Mouse (Mus musculus) layer of hippocampus, adult 2 months (tissue): ENCODE data around the gene Trp53tg5. TPM values are rescaled to one million over a fixed set of nuclear protein-coding genes. Genes with fewer than 3 reads are reported as not detected.

Source experiments
- DNase-seq, 2 experiments: peaks; one replicate each; pipeline ENCODE4 v3.0.0; 2022; ENCODE audit warnings: low spot score in 2 of 2
- H3K27ac ChIP-seq: fragments of 200-600 bp; 2 replicates; pipeline ENCODE4 v1.8.1; 2022
- H3K4me3 ChIP-seq: fragments of 200-600 bp; 2 replicates; pipeline ENCODE4 v1.8.1; 2022; ENCODE audit warnings: mild to moderate bottlenecking
- CTCF ChIP-seq: fragments of 200-600 bp; conservative IDR thresholded peaks from 2 replicates; pipeline ENCODE4 v1.8.1; 2022; ENCODE audit warnings: antibody characterized with exemption, mild to moderate bottlenecking, moderate library complexity
- total RNA-seq, 2 experiments: library from RNA; stranded (reverse); gene quantifications; 2 replicates each; pipeline ENCODE4 v1.2.3; 2021

Trp53tg5 gene
- total RNA-seq, 2 experiments from 2014 or later: not detected

DNA sequence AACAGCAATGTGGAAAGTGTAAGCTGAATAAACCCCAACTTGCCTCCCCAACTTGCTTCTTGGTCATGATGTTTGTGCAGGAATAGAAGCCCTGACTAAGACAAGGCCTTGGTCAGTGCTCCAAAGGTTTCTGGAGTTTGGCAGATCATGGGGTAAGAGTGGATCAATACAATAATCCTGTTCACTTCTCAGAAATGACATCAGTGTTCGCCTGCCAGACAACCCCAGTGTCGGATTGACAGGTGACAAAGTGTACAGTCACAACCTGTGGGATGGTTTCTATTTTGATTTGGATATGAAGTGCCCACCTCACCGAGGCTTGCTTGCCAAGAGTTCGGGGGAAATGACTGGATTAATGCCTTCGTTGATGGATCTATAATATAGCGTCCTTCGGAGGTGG is 52.2 kb downstream of the Trp53tg5 start:
- no peak for DNase-seq
- Histone ChIP-seq H3K4me3 (no peak overlapping the region), H3K27ac (no peak overlapping the region)
- TF ChIP-seq CTCF: no peak

Other genes with a start within 250 kb of the Trp53tg5 start
- gene Svs2, start 235.3 kb downstream of the Trp53tg5 start, total RNA-seq: not detected
- gene Svs3b, start 217.1 kb downstream of the Trp53tg5 start, total RNA-seq: not detected
- gene Svs4, start 195.3 kb downstream of the Trp53tg5 start, total RNA-seq: not detected
- gene Svs3a, start 184.5 kb downstream of the Trp53tg5 start, total RNA-seq: not detected
- gene Svs6, start 157.0 kb downstream of the Trp53tg5 start, total RNA-seq: not detected
- gene Svs5, start 141.0 kb downstream of the Trp53tg5 start, total RNA-seq: not detected
- 1 to 10 TPM in 1 of 2 experiments, not detected in 1; 1.8 TPM for gene Slpi, start 84.6 kb downstream of the Trp53tg5 start, total RNA-seq
- gene Rbpjl, start 70.6 kb downstream of the Trp53tg5 start, total RNA-seq: under 1 TPM; 0.07 to 0.46 TPM
- gene Matn4, start 68.6 kb downstream of the Trp53tg5 start, total RNA-seq: 10 to 100 TPM; 10.3 to 11.2 TPM
- gene Sdc4, start 29.8 kb downstream of the Trp53tg5 start, total RNA-seq: 100 to 1,000 TPM; 122 to 137 TPM
- gene Sys1, start 16.8 kb downstream of the Trp53tg5 start, total RNA-seq: 10 to 100 TPM; 40.8 to 41.0 TPM
- gene Gm20458, start 12.8 kb downstream of the Trp53tg5 start, total RNA-seq: 1 to 10 TPM; 6.2 to 6.9 TPM
- 100 to 1,000 TPM; 111 to 112 TPM for gene Dbndd2, start 12.4 kb upstream of the Trp53tg5 start, total RNA-seq
- 10 to 100 TPM; 79.3 to 84.1 TPM for gene Pigt, start 23.8 kb upstream of the Trp53tg5 start, total RNA-seq
- gene Wfdc2, start 88.7 kb upstream of the Trp53tg5 start, total RNA-seq: not detected
- gene Spint3, start 99.7 kb upstream of the Trp53tg5 start, total RNA-seq: not detected
- gene Wfdc6a, start 111.7 kb upstream of the Trp53tg5 start, total RNA-seq: not detected
- gene Eppin, start 119.9 kb upstream of the Trp53tg5 start, total RNA-seq: not detected
- not detected for gene Wfdc6b, start 139.8 kb upstream of the Trp53tg5 start, total RNA-seq
- gene Wfdc8, start 139.9 kb upstream of the Trp53tg5 start, total RNA-seq: not detected
- gene Wfdc16, start 165.1 kb upstream of the Trp53tg5 start, total RNA-seq: not detected
- not detected for gene Wfdc10, start 182.3 kb upstream of the Trp53tg5 start, total RNA-seq
- gene Wfdc9, start 182.9 kb upstream of the Trp53tg5 start, total RNA-seq: not detected
- gene Wfdc11, start 200.4 kb upstream of the Trp53tg5 start, total RNA-seq: not detected
- not detected for gene Wfdc13, start 211.4 kb upstream of the Trp53tg5 start, total RNA-seq
- gene Spint4, start 224.8 kb upstream of the Trp53tg5 start, total RNA-seq: not detected
- not detected for gene Spint5, start 241.6 kb upstream of the Trp53tg5 start, total RNA-seq